Mouse (Mus musculus) retina, adult 2 months (tissue): ENCODE results near the gene Mark1.

Experiments
- DNase-seq: peaks from one replicate; pipeline ENCODE4 v3.0.0-alpha.2; 2012; ENCODE audit warnings: low read depth, low spot score

Mark1 gene

GRCm38 (mm10) chr1:184891998-184892397, 107.4 kb downstream of the Mark1 start:
- no peak for DNase-seq

GRCm38 (mm10) chr1:184889454-184889853, 109.9 kb downstream of the Mark1 start:
- DNase-seq = no peak

- no peak for DNase-seq
Observed at GRCm38 (mm10) chr1:184886160-184886559, 113.2 kb downstream of the Mark1 start.

GRCm38 (mm10) chr1:184882281-184883268, 116.8 kb downstream of the Mark1 start, which contains the start of gene C130074G19Rik:
Gene C130074G19Rik (minus strand): TSS chr1:184883218.
- DNase-seq = no peak

- no peak for DNase-seq
Observed at GRCm38 (mm10) chr1:184881861-184882260, 117.5 kb downstream of the Mark1 start.

- no peak for DNase-seq
Observed at GRCm38 (mm10) chr1:184881211-184881610, 118.2 kb downstream of the Mark1 start.

- no peak for DNase-seq
Observed at GRCm38 (mm10) chr1:184878860-184879259, 120.5 kb downstream of the Mark1 start.

- no peak for DNase-seq
Observed at GRCm38 (mm10) chr1:184877306-184877705, 122.1 kb downstream of the Mark1 start.

- no peak for DNase-seq
Observed at GRCm38 (mm10) chr1:184873910-184874309, 125.5 kb downstream of the Mark1 start.

- no peak for DNase-seq
Observed at GRCm38 (mm10) chr1:184872069-184872819, 127.1 kb downstream of the Mark1 start.

- DNase-seq = no peak
Observed at GRCm38 (mm10) chr1:184871506-184871905, 127.9 kb downstream of the Mark1 start.

- DNase-seq = no peak
Observed at GRCm38 (mm10) chr1:184870646-184871385, 128.6 kb downstream of the Mark1 start.

- no peak for DNase-seq
Observed at GRCm38 (mm10) chr1:184869939-184870565, 129.3 kb downstream of the Mark1 start.

- no peak for DNase-seq
Observed at GRCm38 (mm10) chr1:184867640-184868120, 131.7 kb downstream of the Mark1 start.

GRCm38 (mm10) chr1:184864381-184864801, 135.0 kb downstream of the Mark1 start:
- DNase-seq = no peak

GRCm38 (mm10) chr1:184862636-184863035, 136.7 kb downstream of the Mark1 start:
- no peak for DNase-seq

GRCm38 (mm10) chr1:184861551-184861950, 137.8 kb downstream of the Mark1 start:
- no peak for DNase-seq

- no peak for DNase-seq
Observed at GRCm38 (mm10) chr1:184860276-184860675, 139.1 kb downstream of the Mark1 start.

- DNase-seq = no peak
Observed at GRCm38 (mm10) chr1:184858253-184858652, 141.1 kb downstream of the Mark1 start.

GRCm38 (mm10) chr1:184857216-184857615, 142.2 kb downstream of the Mark1 start:
- DNase-seq = no peak

- no peak for DNase-seq
Observed at GRCm38 (mm10) chr1:184853922-184854321, 145.4 kb downstream of the Mark1 start.
